Mouse (Mus musculus): Measurements from ENCODE around the gene Knstrn. TPM values are rescaled to one million over a fixed set of nuclear protein-coding genes. Genes with fewer than 3 reads are reported as not detected.

Gene Knstrn
- polyA plus RNA-seq, 1 experiment, result 126 TPM

DNA sequence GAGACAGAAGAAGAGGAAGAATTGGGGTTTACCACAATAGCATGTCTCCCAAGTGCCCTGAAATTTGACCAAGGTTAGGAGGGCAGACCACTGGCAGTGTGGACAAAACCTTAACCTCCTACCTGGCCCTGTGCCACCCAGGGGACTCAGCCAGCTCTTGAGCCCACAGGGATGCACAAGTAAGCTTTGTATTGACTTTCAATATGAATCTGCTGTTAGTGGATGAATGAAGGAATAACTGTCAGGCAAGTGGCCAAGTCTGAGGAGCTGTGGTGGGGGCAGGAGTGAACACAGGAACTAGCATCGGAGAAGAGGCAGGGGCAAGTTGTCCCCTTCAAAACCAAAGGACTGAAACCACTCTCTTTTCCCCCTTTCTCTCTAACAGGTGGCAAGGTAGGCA, 38.4 kb upstream of the Knstrn start:
- TF ChIP-seq POLR2A (IDR thresholded peaks at IDR 0.05; ENCODE audit: control insufficient read depth, low read depth, low read length), result no peak
- TF ChIP-seq CTCF (IDR thresholded peaks at IDR 0.05; ENCODE audit: control insufficient read depth, insufficient read depth, insufficient replicate concordance, low read depth, low read length), result no peak
- peaks cover 12% of the 10 kb centered on the region for H3K4me1 ChIP-seq (ENCODE audit: control insufficient read depth, insufficient read depth, low read length)
- no peak overlapping the region for H3K27ac ChIP-seq (ENCODE audit: control insufficient read depth, insufficient read depth, low read depth, low read length)
- no peak overlapping the region for H3K4me3 ChIP-seq (ENCODE audit: control insufficient read depth, low read depth, low read length)
- no peaks in the 10 kb centered on the region for H3K36me3 ChIP-seq (ENCODE audit: control insufficient read depth, insufficient read depth, low read length)
- no peaks in the 10 kb centered on the region for H3K27me3 ChIP-seq (ENCODE audit: control insufficient read depth, insufficient read depth, low read length)

DNA sequence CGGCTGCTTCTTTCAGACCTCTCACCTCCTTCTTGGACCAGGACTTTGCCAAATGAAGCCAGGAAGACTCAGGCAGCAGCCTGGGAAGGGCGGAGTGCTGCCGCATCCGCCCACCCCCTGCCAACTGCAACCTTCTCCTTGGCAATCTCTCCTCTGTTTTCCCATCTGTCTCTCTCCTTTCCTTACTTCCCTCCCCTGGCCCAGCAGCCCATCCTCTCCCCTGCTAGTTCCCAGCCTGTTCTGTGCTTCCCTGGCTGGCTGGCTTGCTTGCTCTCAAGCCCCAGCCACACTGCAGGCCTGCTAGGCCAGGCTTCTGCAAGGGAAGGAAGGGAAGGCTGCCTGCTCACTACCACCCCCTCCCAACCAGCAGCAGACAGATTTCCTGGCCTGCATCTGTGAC, 38.0 kb upstream of the Knstrn start:
- Histone ChIP-seq H3K4me1 (ENCODE audit: control insufficient read depth, insufficient read depth, low read length) (peaks cover 12% of the 10 kb centered on the region), H3K27ac (ENCODE audit: control insufficient read depth, insufficient read depth, low read depth, low read length) (no peak overlapping the region)

DNA sequence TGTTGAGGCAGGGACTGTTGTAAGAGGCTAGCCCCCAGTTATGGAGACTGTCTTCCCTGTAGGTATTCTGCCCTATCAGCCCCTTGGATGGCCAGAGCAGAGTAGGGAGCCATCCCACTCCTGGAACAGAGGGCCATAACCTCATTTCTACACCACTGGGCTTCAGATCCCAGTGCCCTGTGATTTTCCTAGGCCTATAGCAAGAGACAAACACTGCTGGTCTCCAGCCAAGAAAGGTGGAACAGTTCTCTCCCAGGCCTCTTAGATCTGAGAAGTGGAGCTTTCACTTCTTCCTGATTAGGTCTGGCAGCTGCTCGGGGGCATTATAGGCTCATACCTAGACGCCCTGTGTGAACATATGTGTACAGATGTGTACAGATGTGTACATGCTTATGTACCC, 37.5 kb upstream of the Knstrn start:
- H3K27ac ChIP-seq (ENCODE audit: control insufficient read depth, insufficient read depth, low read depth, low read length), result no peak overlapping the region
- H3K4me3 ChIP-seq (ENCODE audit: control insufficient read depth, low read depth, low read length), result no peak overlapping the region
- peaks cover 12% of the 10 kb centered on the region for H3K4me1 ChIP-seq (ENCODE audit: control insufficient read depth, insufficient read depth, low read length)
- no peaks in the 10 kb centered on the region for H3K36me3 ChIP-seq (ENCODE audit: control insufficient read depth, insufficient read depth, low read length)
- TF ChIP-seq POLR2A (IDR thresholded peaks at IDR 0.05; ENCODE audit: control insufficient read depth, low read depth, low read length) (no peak), CTCF (IDR thresholded peaks at IDR 0.05; ENCODE audit: control insufficient read depth, insufficient read depth, insufficient replicate concordance, low read depth, low read length) (no peak)
- no peaks in the 10 kb centered on the region for H3K27me3 ChIP-seq (ENCODE audit: control insufficient read depth, insufficient read depth, low read length)

More for the DNA sequence above, 38.0 kb upstream of the Knstrn start:
- no peak overlapping the region for H3K4me3 ChIP-seq (ENCODE audit: control insufficient read depth, low read depth, low read length)
- no peaks in the 10 kb centered on the region for H3K36me3 ChIP-seq (ENCODE audit: control insufficient read depth, insufficient read depth, low read length)
- no peak for TF ChIP-seq POLR2A (IDR thresholded peaks at IDR 0.05; ENCODE audit: control insufficient read depth, low read depth, low read length)
- no peak for TF ChIP-seq CTCF (IDR thresholded peaks at IDR 0.05; ENCODE audit: control insufficient read depth, insufficient read depth, insufficient replicate concordance, low read depth, low read length)
- H3K27me3 ChIP-seq (ENCODE audit: control insufficient read depth, insufficient read depth, low read length), result no peaks in the 10 kb centered on the region

DNA sequence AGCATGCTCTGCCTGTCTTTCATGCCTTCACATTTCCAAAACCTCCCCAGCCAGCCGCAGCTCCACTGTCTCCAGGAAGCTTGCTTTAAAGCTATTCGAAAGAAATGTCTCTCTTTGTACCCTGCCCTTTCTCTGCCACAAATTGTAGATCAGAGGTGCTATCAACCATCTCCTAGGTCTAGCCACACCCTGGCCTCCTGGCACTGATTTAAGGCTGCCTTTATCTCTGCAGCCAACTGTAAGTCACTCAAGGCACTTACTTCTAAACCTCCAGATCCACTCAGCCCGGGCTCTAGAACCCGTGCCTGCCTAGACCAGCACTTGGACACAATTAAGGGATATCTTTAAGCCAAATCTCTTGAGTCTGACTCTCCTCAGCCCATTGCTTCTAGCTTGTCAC, 35.4 kb upstream of the Knstrn start:
- H3K27ac ChIP-seq (ENCODE audit: control insufficient read depth, insufficient read depth, low read depth, low read length), result no peak overlapping the region
- H3K4me1 ChIP-seq (ENCODE audit: control insufficient read depth, insufficient read depth, low read length), result peaks cover 12% of the 10 kb centered on the region
- H3K4me3 ChIP-seq (ENCODE audit: control insufficient read depth, low read depth, low read length), result no peak overlapping the region

DNA sequence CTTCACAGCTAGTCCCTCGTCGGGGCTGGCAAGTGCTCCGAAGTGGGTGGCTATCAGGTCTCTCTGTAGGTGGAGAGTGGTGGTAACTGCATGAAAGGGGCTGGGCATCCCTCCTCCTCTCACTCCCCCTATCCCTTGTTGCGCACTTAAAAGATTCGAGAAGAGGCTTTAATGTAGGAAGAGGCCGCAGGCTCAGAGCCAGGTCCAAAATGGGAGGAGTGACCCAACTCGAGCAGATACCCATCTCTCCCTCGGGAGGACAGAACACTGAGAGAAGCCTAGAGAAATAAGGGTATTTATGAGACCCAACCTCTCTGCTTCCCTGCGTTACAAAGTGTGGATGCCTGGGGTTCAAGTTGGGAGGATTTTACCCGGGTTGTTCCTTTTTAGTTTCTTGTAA, 34.7 kb upstream of the Knstrn start:
- Histone ChIP-seq H3K27ac (ENCODE audit: control insufficient read depth, insufficient read depth, low read depth, low read length) (peak overlapping the region; percentile 33; the same call in 1 of the 2 replicates), H3K4me3 (ENCODE audit: control insufficient read depth, low read depth, low read length) (peak overlapping the region; percentile 72), H3K36me3 (ENCODE audit: control insufficient read depth, insufficient read depth, low read length) (no peaks in the 10 kb centered on the region), H3K4me1 (ENCODE audit: control insufficient read depth, insufficient read depth, low read length) (peaks cover 12% of the 10 kb centered on the region), H3K27me3 (ENCODE audit: control insufficient read depth, insufficient read depth, low read length) (no peaks in the 10 kb centered on the region)
- TF ChIP-seq CTCF (IDR thresholded peaks at IDR 0.05; ENCODE audit: control insufficient read depth, insufficient read depth, insufficient replicate concordance, low read depth, low read length) (no peak), POLR2A (IDR thresholded peaks at IDR 0.05; ENCODE audit: control insufficient read depth, low read depth, low read length) (no peak)

More for the DNA sequence above, 35.4 kb upstream of the Knstrn start:
- Histone ChIP-seq H3K27me3 (ENCODE audit: control insufficient read depth, insufficient read depth, low read length) (no peaks in the 10 kb centered on the region), H3K36me3 (ENCODE audit: control insufficient read depth, insufficient read depth, low read length) (no peaks in the 10 kb centered on the region)
- TF ChIP-seq CTCF (IDR thresholded peaks at IDR 0.05; ENCODE audit: control insufficient read depth, insufficient read depth, insufficient replicate concordance, low read depth, low read length), result no peak
- TF ChIP-seq POLR2A (IDR thresholded peaks at IDR 0.05; ENCODE audit: control insufficient read depth, low read depth, low read length), result no peak

DNA sequence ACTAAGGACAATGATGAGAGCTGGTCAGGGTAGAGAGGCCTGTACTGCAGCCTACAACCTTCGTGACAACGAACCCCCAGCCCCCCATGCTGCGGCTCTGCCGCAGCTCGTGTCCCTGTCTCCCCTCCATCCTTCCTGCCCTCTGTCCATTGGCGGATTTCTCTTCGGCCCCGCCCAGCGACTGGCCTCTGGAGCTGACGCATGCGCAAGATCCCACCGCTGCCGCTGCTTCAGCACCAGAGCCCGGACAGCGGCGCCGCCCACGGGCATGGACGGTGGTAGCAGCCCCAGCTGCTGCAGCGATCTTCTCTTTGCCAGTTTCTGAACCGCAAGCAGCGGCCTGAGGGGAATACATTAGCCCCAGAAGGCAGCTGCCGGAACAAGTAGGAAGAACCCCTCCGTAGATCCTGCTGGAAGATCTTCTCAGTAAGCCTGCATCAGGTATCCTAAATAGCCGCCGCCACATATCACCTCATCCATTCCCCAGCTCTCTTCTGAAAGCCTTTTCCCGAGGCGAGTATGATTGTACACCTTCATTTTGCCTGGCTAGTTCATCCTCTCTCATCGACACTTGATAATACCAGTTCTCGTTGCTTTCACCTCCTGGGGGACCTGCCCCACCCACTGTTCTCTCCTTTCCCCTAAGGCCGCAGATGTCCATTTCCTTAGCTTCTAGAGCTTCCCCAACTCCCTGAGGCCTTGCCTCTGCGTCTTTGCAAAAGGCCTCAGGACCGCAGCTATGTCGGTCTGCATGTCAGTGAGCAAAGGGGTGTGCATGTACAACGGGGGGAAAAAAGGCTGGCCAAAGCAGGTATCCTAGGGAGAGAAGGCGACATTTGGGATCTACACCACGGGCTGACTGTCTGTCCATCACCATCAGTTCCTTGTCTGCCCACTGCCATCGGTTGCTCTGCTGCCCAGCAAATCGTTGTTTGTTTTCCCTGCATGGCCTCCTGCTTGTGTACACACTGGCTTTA, 34.0 kb upstream of the Knstrn start, which contains the start of gene Disp2:
Gene Disp2 (plus strand): TSS at position 216 of the 977 bp plus-strand sequence.
- H3K27me3 ChIP-seq (ENCODE audit: control insufficient read depth, insufficient read depth, low read length), result no peaks in the 10 kb centered on the region

DNA sequence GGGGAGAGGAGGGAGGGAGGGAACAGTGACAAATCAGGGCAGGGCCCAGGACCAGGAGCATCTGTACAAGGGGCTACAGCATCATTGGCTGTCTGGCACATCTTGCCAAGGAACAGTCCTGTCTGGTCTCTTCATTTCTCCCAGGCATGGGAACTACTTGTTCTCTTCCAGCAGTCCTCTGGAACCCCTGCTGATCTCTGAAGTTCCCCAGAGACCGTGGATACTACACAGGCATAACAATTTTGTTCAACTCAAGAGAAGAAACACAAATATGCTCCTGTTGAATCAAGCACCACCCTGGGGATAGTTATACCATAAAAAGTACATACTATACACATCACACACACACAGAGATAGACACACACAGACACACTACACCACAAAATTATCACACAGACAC, 32.7 kb upstream of the Knstrn start:
- Histone ChIP-seq H3K27me3 (ENCODE audit: control insufficient read depth, insufficient read depth, low read length) (no peaks in the 10 kb centered on the region), H3K4me3 (ENCODE audit: control insufficient read depth, low read depth, low read length) (no peak overlapping the region), H3K27ac (ENCODE audit: control insufficient read depth, insufficient read depth, low read depth, low read length) (no peak overlapping the region), H3K36me3 (ENCODE audit: control insufficient read depth, insufficient read depth, low read length) (no peaks in the 10 kb centered on the region), H3K4me1 (ENCODE audit: control insufficient read depth, insufficient read depth, low read length) (peaks cover 12% of the 10 kb centered on the region)
- TF ChIP-seq POLR2A (IDR thresholded peaks at IDR 0.05; ENCODE audit: control insufficient read depth, low read depth, low read length), result no peak
- no peak for TF ChIP-seq CTCF (IDR thresholded peaks at IDR 0.05; ENCODE audit: control insufficient read depth, insufficient read depth, insufficient replicate concordance, low read depth, low read length)

More for the DNA sequence above, 34.0 kb upstream of the Knstrn start, which contains the start of gene Disp2:
- Histone ChIP-seq H3K36me3 (ENCODE audit: control insufficient read depth, insufficient read depth, low read length) (no peaks in the 10 kb centered on the region), H3K27ac (ENCODE audit: control insufficient read depth, insufficient read depth, low read depth, low read length) (peak within 1 kb of the TSS; percentile 33; the same call in 1 of the 2 replicates), H3K4me1 (ENCODE audit: control insufficient read depth, insufficient read depth, low read length) (peaks cover 12% of the 10 kb centered on the region), H3K4me3 (ENCODE audit: control insufficient read depth, low read depth, low read length) (peak within 1 kb of the TSS; percentile 72)
- TF ChIP-seq POLR2A (IDR thresholded peaks at IDR 0.05; ENCODE audit: control insufficient read depth, low read depth, low read length), result peak; percentile 49; the same call in 1 of the 2 replicates
- TF ChIP-seq CTCF (IDR thresholded peaks at IDR 0.05; ENCODE audit: control insufficient read depth, insufficient read depth, insufficient replicate concordance, low read depth, low read length), result 0 out of 2 replicates have a peak, but pooled peaks have one; percentile 18
